Mouse (Mus musculus) neural tube, postnatal 0 days (tissue): ENCODE results near the gene Tex10. TPM values are rescaled to one million over a fixed set of nuclear protein-coding genes. Genes with fewer than 3 reads are reported as not detected.

Experiments used
- polyA plus RNA-seq: library from polyadenylated mRNA; unstranded; fragments of >200 nt; fragmentation: Nextera tagmentation; extraction: Ambion mirVana; gene quantifications from 2 replicates; pipeline ENCODE4 v1.2.1, GENCODE M21; 2015

Gene Tex10
- 22.6 and 23.4 TPM in 2 replicates for polyA plus RNA-seq

DNA sequence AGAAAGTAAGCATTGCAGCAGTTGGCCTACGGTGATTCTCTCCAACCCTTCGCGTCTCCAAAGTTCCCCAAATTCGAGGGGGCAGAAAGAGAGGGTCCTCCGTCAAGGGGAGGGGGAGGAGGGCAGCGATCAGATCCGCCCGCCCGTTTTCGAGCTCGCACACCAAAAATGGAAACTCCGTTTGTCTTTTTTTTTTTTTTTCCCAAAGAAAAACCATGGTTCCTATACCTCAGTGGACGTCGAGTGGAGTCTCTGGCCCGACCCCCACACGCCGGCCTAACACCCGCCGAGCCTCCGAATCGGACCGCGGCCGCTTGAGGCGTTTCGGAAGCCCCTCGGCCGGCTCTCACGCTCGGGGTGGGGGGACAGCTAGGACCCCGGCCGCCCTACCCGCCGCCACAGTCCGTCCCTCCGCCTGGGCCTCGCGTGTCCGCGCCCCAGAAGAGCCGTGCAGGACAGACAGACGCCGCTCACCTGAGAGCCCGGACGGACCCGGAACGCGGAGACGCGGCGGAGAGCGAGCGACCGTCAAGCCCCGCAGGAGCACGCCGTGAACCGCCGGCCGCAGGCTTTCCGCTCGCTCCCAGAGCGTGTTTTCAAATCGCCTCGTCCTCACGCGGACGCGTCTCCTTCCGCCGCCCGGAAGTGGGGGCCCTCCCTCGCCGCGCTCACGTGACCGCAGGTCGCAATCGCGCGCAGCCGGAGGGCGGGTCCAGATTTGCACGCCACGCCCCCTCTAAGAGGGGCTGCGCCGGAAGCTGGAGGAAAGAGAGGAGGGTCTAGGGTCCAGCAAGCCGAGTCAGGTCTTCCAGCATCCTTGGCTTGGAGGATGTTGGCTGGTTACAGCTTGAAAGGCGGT is at the start of gene Tex10:
Tex10 (minus strand) TSS at position 668 of the 859 bp plus-strand sequence.

Other genes starting within 250 kb of the Tex10 start
- 52.9 and 54.1 TPM in 2 replicates for gene Erp44, start 193.9 kb downstream of the Tex10 start, polyA plus RNA-seq
- 3.5 and 4.3 TPM in 2 replicates for gene Invs, start 193.7 kb downstream of the Tex10 start, polyA plus RNA-seq
- gene Msantd3, start 66.5 kb upstream of the Tex10 start, polyA plus RNA-seq: 17.0 and 20.0 TPM in 2 replicates
- 184 and 192 TPM in 2 replicates for gene Tmeff1, start 111.7 kb upstream of the Tex10 start, polyA plus RNA-seq
- 0.57 and 0.68 TPM in 2 replicates for gene Cavin4, start 190.1 kb upstream of the Tex10 start, polyA plus RNA-seq